Mouse (Mus musculus) monocyte, adult 5-6 weeks (primary cell): ENCODE results near the gene Rtl8c. TPM values are rescaled to one million over a fixed set of nuclear protein-coding genes. Genes with fewer than 3 reads are reported as not detected.

ENCODE experiments used
- total RNA-seq: library from RNA; stranded (forward); fragments of 200-1000, 200-491, 200-594 nt; gene quantifications from 3 replicates; pipeline ENCODE4 v1.2.3, GENCODE M21; 2017

Gene Rtl8c
- total RNA-seq, 1 experiment from 2014 or later, result not detected

Other genes with a start within 250 kb of the Rtl8c start
- 17.1 to 26.5 TPM (median 20.0 TPM) in 3 replicates for gene Mospd1, start 237.5 kb upstream of the Rtl8c start, total RNA-seq
- not detected in 3 replicates for gene Etd, start 173.1 kb upstream of the Rtl8c start, total RNA-seq
- gene Gm14597, start 947 bp downstream of the Rtl8c start, total RNA-seq, result not detected in 3 replicates
- gene Rtl8a, start 35.6 kb downstream of the Rtl8c start, total RNA-seq, result 1.2 to 1.7 TPM (median 1.6 TPM) in 3 replicates
- gene Rtl8b, start 62.4 kb downstream of the Rtl8c start, total RNA-seq, result 0.96 to 4.9 TPM (median 1.9 TPM) in 3 replicates
- gene 4930502E18Rik, start 116.8 kb downstream of the Rtl8c start, total RNA-seq, result not detected in 3 replicates
- not detected in 3 replicates for gene 1700013H16Rik, start 149.8 kb downstream of the Rtl8c start, total RNA-seq
- gene Zfp36l3, start 168.4 kb downstream of the Rtl8c start, total RNA-seq, result not detected in 3 replicates
- 1.9 to 3.0 TPM in 2 of 3 replicates, not detected in the other for gene Xlr, start 189.7 kb downstream of the Rtl8c start, total RNA-seq